Mouse (Mus musculus) limb, embryonic 10.5 days (tissue): Measurements from ENCODE around the gene Dennd2a. TPM values are rescaled to one million over a fixed set of nuclear protein-coding genes. Genes with fewer than 3 reads are reported as not detected.
"Not testable (repeated sequence)": the region's sequence is repeated elsewhere in the genome, so short reads cannot be mapped to it uniquely, and the experiment has no call there.

Experiments used
- DNase-seq: peaks from one replicate; pipeline ENCODE4 v3.0.0-alpha.2; 2017; ENCODE audit warnings: low spot score
- H3K27ac ChIP-seq: fragments of 300-500 bp; sonication (generic); 2 replicates; pipeline ENCODE4 v1.5.1; 2016; ENCODE audit warnings: mild to moderate bottlenecking
- H3K27me3 ChIP-seq: fragments of 300-500 bp; sonication (generic); 2 replicates; pipeline ENCODE4 v1.6.1; 2016; ENCODE audit warnings: low read depth, mild to moderate bottlenecking; ENCODE audit not compliant: poor library complexity, severe bottlenecking
- H3K36me3 ChIP-seq: fragments of 300-500 bp; sonication (generic); 2 replicates; pipeline ENCODE4 v1.6.1; 2016; ENCODE audit warnings: mild to moderate bottlenecking, moderate library complexity
- H3K4me1 ChIP-seq: fragments of 300-500 bp; sonication (generic); 2 replicates; pipeline ENCODE4 v1.6.1; 2016
- H3K4me3 ChIP-seq: fragments of 300-500 bp; sonication (generic); 2 replicates; pipeline ENCODE4 v1.5.1; 2016; ENCODE audit warnings: mild to moderate bottlenecking, moderate library complexity
- H3K9me3 ChIP-seq: fragments of 300-500 bp; sonication (generic); replicated peaks from 2 replicates; pipeline ENCODE4 v1.6.1; 2016; ENCODE audit warnings: mild to moderate bottlenecking
- WGBS: fragments of 180-500 bp; shearing (Covaris S2); methylation state at CpG from one replicate; pipeline ENCODE4 v1.1.7; 2016; 5-methylcytosine and 5-hydroxymethylcytosine counted together
- polyA plus RNA-seq: library from polyadenylated mRNA; unstranded; fragments of >200 nt; fragmentation: Nextera tagmentation; extraction: Ambion mirVana; gene quantifications from 2 replicates; pipeline ENCODE4 v1.2.1, GENCODE M21; 2016

The Dennd2a gene
- polyA plus RNA-seq, 1 experiment from 2014 or later: 40.7 TPM

DNA sequence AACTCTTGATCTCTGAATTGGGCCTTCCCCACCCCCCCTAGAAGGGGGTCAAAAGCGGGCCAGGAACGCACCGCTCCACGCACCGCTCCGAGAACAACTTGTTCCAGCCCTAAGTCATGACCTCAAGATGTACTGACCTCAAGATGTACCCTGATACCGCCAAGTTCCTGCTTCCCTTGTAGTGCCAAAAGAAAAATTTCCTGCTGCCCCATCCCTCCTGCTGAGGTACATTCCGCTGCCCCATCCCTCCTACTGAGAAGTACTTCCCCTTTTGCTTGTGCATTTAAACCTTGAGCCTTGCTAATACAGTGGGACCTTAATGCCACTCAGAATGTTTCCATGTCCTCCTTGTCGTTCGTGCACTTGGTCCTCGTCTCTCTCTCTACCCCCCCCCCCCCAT is 126.9 kb downstream of the Dennd2a start:
- no peak for DNase-seq
- WGBS: 81% methylated on average over 11 of the region's 11 CpGs
- no peak overlapping the region for H3K4me3 ChIP-seq
- no peak overlapping the region for H3K27ac ChIP-seq
- H3K27me3 ChIP-seq: no peaks in the 10 kb centered on the region
- H3K9me3 ChIP-seq: no peaks in the 10 kb centered on the region
- no peaks in the 10 kb centered on the region for H3K4me1 ChIP-seq
- H3K36me3 ChIP-seq: no peaks in the 10 kb centered on the region

DNA sequence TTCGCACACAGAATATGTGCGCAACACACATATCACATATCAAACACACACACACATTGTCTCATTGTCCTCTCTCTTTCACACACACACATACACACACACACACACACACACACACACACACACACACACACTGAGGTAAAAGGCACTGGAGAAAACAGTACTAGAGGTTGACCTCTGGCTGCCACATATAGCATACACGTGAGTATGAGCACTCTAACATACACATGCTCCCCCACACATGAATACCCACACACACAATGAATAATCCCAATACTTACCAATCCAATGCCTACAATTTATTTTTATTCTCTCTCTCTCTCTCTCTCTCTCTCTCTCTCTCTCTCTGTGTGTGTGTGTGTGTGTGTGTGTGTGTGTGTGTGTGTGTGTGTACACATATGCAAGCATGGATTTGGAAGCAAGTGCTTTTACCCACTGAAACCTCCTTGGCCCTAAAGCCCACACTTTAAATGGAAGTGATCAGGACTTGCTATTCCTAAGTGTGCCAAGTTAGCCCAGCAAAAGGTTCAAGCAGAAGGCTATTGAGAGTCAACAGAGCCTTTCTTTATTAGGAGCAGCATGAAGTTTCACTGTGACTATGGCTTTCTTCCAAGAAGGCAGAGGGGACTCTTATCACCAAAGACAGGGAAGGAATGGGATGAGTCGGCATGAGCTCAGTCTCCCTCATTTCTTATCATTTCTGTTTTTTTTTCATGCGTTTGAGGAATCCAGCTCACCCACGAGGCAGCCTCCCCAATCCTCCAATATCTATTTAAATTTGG is 128.5 kb downstream of the Dennd2a start:
- WGBS: 86% methylated on average over 6 of the region's 6 CpGs
- H3K36me3 ChIP-seq: no peaks in the 10 kb centered on the region
- no peak for DNase-seq
- no peaks in the 10 kb centered on the region for H3K9me3 ChIP-seq
- H3K27ac ChIP-seq: no peak overlapping the region
- no peaks in the 10 kb centered on the region for H3K27me3 ChIP-seq
- H3K4me3 ChIP-seq: no peak overlapping the region
- H3K4me1 ChIP-seq: no peaks in the 10 kb centered on the region

DNA sequence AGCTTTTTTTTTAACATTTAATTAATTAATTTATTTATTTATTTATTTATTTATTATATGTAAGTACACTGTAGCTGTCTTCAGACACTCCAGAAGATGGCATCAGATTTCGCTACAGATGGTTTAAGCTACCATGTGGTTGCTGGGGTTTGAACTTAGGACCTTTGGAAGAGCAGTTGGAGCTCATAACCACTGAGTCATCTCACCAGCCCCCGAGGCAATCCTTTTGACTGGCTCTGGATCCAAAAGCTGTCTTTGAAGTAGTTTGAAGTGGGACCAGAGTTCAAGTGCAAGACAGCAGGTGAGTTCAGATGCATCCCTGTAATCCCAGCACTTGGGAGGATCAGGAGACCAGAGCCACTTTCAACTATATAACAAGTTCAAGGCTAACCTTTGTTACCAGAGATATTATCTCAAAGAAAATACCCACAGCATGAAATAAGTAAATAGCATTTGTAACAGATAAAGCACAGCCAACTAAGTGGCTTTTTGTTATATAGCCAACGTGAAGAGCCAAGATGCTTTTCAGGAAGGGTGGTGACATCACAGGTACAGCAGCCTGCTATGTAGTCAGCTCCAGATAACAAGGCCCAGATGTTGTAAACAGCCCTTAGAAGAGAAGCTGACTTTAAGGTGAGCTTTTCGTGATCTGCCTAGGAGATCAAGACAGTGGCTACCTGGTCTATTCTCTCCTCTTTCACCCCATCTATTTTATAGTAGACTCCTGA is 130.2 kb downstream of the Dennd2a start:
- H3K9me3 ChIP-seq: no peaks in the 10 kb centered on the region
- no peaks in the 10 kb centered on the region for H3K27me3 ChIP-seq
- no peak overlapping the region for H3K4me3 ChIP-seq
- no peak for DNase-seq
- WGBS: 78% methylated on average over 4 of the region's 4 CpGs
- no peaks in the 10 kb centered on the region for H3K4me1 ChIP-seq
- no peak overlapping the region for H3K27ac ChIP-seq
- H3K36me3 ChIP-seq: no peaks in the 10 kb centered on the region

DNA sequence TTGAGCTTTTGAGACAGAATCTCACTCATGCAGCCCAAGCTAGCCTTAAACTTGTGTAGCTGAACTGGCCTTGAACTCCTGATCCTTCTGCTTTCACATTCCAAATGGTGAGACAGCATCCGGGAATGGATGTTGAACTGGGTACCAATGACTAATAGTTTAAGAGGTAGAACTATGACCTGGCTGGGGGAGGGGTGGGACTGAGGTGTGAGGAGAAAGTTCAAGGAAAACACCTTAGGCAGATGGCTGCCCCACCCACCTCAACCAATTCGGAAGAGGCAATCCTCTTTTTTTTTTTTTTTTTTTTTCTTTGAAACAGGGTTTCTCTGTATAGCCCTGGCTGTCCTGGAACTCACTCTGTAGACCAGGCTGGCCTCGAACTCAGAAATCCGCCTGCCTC is 130.9 kb downstream of the Dennd2a start:
- H3K4me3 ChIP-seq: no peak overlapping the region
- H3K36me3 ChIP-seq: no peaks in the 10 kb centered on the region
- DNase-seq: no peak
- WGBS: 92% methylated on average over 4 of the region's 4 CpGs
- H3K27ac ChIP-seq: no peak overlapping the region
- no peaks in the 10 kb centered on the region for H3K9me3 ChIP-seq
- peaks cover 4% of the 10 kb centered on the region; the same call in 1 of the 2 replicates for H3K27me3 ChIP-seq
- no peaks in the 10 kb centered on the region for H3K4me1 ChIP-seq

DNA sequence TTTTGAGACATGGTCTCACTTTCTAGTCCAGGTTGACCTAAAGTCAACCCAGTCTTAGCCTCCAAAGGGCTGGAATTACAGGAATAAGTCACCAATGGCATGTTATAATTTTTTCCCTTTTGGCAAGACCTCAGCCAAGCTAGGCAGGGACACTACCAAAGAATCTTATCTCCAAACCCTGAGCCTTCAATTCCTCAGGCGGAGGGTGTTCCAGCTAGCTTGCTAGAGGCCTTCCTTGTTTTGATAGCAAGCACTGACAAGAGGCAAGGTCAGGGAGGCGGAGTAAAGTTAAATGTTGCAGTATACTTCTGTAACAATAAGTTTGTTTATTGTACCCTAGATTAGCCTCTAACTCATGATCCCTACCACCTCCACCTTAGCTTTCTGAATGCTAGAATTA is 132.5 kb downstream of the Dennd2a start:
- H3K36me3 ChIP-seq: no peaks in the 10 kb centered on the region
- H3K27me3 ChIP-seq: peaks cover 12% of the 10 kb centered on the region
- 0 out of 2 replicates have a peak, but pooled peaks cover 2% of the 10 kb centered on the region for H3K4me1 ChIP-seq
- DNase-seq: no peak
- H3K4me3 ChIP-seq: no peak overlapping the region
- no peaks in the 10 kb centered on the region for H3K9me3 ChIP-seq
- no peak overlapping the region for H3K27ac ChIP-seq
- WGBS: 89% methylated on average over 2 of the region's 2 CpGs

DNA sequence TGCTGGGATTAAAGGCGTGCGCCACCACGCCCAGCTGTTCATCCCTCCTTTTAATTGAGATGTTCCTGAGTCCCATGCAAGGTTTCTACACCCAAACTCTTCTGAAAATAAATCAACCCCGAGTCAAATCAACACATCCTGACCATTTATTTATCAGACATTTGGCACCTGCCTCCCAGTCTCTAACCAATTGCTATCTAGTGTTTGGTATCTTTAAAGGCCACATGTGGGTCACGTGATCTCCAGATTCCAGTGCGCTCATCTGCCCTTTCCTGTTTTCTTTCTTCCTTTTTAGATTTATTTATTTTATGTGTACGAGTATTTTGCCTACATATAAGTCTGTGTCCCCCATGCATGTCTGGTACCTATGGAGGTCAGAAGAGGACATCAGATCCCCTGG is 134.0 kb downstream of the Dennd2a start:
- WGBS: 92% methylated on average over 7 of the region's 7 CpGs

DNA sequence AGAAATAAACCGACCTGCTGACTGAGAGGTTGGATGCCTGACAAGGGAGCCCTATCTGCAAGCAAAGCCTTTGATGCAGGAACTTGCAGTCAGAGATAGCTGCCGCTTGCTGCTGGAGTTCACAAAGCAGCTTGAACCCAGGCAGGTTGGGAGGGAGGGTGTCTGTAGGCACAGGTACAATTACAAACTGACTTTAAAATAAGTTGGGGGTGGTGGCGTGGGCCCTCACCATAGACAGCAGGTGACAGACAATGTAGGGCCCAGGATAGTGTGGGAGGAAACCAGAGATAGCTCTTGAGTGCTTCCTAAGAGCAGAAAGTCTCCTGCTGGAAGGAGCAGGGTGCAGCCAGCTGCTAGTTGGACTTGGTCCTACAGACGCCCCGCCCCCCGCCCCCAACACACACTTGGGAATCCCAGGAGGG is 134.5 kb downstream of the Dennd2a start:
- Histone ChIP-seq H3K27me3 (peaks cover 22% of the 10 kb centered on the region), H3K36me3 (no peaks in the 10 kb centered on the region), H3K4me1 (peaks cover 8% of the 10 kb centered on the region; the same call in 1 of the 2 replicates), H3K9me3 (no peaks in the 10 kb centered on the region), H3K27ac (no peak overlapping the region), H3K4me3 (no peak overlapping the region)
- WGBS: 65% methylated on average over 6 of the region's 6 CpGs
- DNase-seq: no peak

More for the DNA sequence above, 134.0 kb downstream of the Dennd2a start:
- no peaks in the 10 kb centered on the region for H3K36me3 ChIP-seq
- DNase-seq: no peak
- no peak overlapping the region for H3K27ac ChIP-seq
- H3K27me3 ChIP-seq: peaks cover 17% of the 10 kb centered on the region
- H3K4me1 ChIP-seq: peaks cover 8% of the 10 kb centered on the region; the same call in 1 of the 2 replicates
- H3K9me3 ChIP-seq: no peaks in the 10 kb centered on the region
- no peak overlapping the region for H3K4me3 ChIP-seq

DNA sequence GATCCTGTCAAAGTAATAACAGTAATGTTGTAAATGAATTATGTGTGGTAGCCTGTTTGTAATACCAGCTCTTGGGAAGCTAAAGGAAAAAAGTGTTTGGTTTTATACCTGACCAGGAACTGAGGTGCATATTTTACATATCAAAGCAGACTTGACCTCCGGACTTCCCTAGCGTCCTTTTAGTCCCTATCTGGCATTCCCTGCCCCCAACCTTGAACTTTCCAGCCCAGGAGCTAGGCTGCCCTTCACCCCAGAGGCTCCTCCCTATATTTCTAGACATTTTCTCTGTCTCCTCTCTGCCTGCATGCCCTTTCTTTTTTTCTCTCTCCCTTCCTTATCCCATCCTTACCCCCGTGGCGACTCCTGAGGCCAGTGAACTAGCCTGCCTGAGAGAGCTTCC is 136.8 kb downstream of the Dennd2a start:
- no peak for DNase-seq
- Histone ChIP-seq H3K4me1 (peaks cover 8% of the 10 kb centered on the region; the same call in 1 of the 2 replicates), H3K27me3 (peaks cover 35% of the 10 kb centered on the region), H3K9me3 (no peaks in the 10 kb centered on the region), H3K36me3 (no peaks in the 10 kb centered on the region), H3K27ac (no peak overlapping the region), H3K4me3 (peak overlapping the region; percentile 86; the same call in 1 of the 2 replicates)
- 49% methylated on average over 4 of the region's 4 CpGs for WGBS

DNA sequence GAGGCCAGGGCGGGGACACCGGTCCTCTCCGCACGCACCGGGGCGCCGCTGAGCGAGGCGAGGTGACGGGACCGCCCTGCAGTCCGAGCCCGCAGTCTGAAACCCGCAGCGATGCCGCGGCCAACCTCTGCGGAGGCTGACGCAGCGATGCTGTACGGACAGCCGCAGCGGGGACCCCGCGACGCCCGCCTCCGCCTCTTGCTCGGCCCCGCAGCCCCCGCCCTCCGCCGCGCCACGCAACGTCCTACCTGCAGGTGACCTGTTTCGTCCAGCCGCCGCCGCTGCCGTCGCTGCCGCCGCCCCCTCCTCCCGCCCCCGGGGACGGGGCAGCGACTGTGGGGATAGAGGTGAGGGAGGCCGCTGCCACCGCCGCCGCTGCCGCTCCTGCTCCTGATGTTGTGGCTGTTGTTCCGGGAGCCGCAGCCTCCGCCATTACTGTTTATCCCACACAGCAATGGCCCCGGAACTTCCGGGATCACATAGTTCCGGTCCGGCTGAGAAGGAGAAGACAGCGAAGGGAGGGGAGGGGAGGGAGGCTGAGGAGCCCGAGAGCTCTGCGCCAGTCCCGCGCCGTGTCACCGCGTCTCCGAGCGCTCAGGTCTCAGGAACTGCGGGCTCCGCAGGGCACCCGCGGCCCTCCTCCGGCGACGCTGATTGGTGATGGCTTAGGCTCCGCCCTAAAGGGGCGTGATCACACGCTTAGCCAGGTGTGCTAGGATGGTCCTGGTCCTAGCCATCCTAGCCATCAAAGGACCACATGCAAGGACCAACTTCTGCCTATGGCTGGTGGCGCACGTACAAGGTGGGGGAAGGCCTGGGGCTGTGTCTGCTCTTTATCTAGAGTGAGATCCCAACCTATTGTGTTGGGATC is 137.6 kb downstream of the Dennd2a start, which contains the start of gene Mkrn1:
TSS of gene Mkrn1 (minus strand) at position 612 of the 871 bp plus-strand sequence.
- DNase-seq: peak; percentile 85
- H3K27ac ChIP-seq: peak within 1 kb of the TSS; percentile 86
- H3K36me3 ChIP-seq: no peaks in the 10 kb centered on the region
- H3K4me3 ChIP-seq: peak within 1 kb of the TSS; percentile 86
- H3K27me3 ChIP-seq: peaks cover 35% of the 10 kb centered on the region
- WGBS: under 1% methylated on average over 81 of the region's 82 CpGs
- H3K9me3 ChIP-seq: no peaks in the 10 kb centered on the region
- H3K4me1 ChIP-seq: peaks cover 8% of the 10 kb centered on the region; the same call in 1 of the 2 replicates

DNA sequence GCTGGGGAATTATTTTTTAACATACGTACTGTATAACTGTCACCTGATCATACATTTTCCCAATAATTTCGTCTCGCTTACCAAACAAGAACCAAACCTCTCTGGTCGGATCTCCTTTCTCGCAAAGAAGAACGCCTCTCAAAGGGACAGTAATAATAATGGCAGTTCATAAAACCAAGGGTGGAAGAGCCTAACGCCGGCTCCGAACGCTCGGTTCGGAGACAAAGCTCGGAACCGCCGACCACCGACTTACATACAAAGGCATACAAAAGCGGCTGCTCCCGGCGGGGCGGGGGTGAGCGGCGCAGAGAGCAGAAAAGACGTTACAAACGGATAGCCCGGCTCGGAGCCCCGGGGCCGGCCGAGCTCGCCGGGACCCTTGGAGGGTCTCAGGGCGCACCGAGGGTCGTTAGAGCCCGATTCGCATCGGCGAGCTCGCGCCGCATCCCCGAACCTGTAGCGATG is 138.2 kb downstream of the Dennd2a start:
- no peak for DNase-seq
- H3K4me3 ChIP-seq: peak overlapping the region; percentile 86
- peaks cover 8% of the 10 kb centered on the region; the same call in 1 of the 2 replicates for H3K4me1 ChIP-seq
- under 1% methylated on average over 43 of the region's 43 CpGs for WGBS
- peaks cover 35% of the 10 kb centered on the region for H3K27me3 ChIP-seq
- H3K9me3 ChIP-seq: no peaks in the 10 kb centered on the region
- H3K36me3 ChIP-seq: no peaks in the 10 kb centered on the region
- peak overlapping the region; percentile 86 for H3K27ac ChIP-seq

DNA sequence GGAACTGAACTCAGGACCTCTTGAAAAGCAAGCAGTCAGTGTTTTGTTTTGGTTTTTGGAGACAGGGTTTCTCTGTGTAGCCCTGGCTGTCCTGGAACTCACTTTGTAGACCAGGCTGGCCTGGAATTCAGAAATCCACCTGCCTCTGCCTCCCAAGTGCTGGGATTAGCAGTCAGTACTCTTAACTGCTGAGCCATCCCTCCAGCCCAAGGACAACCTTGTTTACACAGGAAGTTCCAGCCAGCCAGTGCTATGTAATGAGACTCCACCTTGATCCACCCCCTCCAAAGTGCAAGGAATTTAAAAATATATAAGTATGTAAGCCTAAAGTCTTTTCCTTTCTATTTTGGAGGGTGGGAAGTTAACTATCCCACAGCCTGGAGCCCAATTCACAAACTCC is 141.0 kb downstream of the Dennd2a start:
- not testable (repeated sequence) for H3K4me1 ChIP-seq, H3K4me3 ChIP-seq, H3K36me3 ChIP-seq, H3K27ac ChIP-seq, H3K9me3 ChIP-seq, DNase-seq
- peaks cover 30% of the 10 kb centered on the region for H3K27me3 ChIP-seq

DNA sequence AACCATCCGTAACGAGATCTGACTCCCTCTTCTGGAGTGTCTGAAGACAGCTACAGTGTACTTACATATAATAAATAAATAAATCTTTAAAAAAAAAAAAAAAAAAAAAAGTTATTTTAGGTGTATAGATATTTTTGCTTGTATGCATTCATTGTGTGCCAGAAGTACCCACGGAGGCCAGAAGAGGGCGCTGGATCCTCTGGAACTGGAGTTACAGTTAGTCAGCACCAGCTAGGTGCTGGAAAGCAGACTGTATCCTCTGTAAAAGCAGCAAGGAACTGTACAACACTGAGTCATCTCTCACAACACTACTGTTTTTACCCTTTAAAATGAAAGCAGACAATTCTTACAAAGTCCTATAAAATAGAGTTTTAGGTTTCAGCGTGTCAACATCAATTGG is 141.9 kb downstream of the Dennd2a start:
- H3K27ac ChIP-seq: no peak overlapping the region
- 46% methylated on average over 3 of the region's 5 CpGs for WGBS
- H3K27me3 ChIP-seq: peaks cover 24% of the 10 kb centered on the region
- peak; percentile 66 for DNase-seq
- H3K4me1 ChIP-seq: peaks cover 8% of the 10 kb centered on the region; the same call in 1 of the 2 replicates
- H3K4me3 ChIP-seq: no peak overlapping the region
- H3K9me3 ChIP-seq: no peaks in the 10 kb centered on the region
- no peaks in the 10 kb centered on the region for H3K36me3 ChIP-seq
